Mouse (Mus musculus): ENCODE results near the gene Itpkb. TPM values are rescaled to one million over a fixed set of nuclear protein-coding genes. Genes with fewer than 3 reads are reported as not detected.

Itpkb gene
- polyA plus RNA-seq, 1 experiment from 2014 or later = 9.4 TPM

- Histone ChIP-seq H3K4me2 (ENCODE audit: low read depth, low read length) (no peak overlapping the region), H3K9ac (ENCODE audit: low read length) (no peak overlapping the region), H3K4me3 (ENCODE audit: low read length) (no peak overlapping the region), H3K27me3 (ENCODE audit: control insufficient read depth, insufficient read depth, low read depth, low read length) (no peaks in the 10 kb centered on the region), H3K27ac (ENCODE audit: low read length) (no peak overlapping the region), H3K4me1 (replicated peaks; ENCODE audit: control insufficient read depth, insufficient read depth, low read length) (peaks cover 21% of the 10 kb centered on the region), H3K9me3 (ENCODE audit: control insufficient read depth, low read length) (no peaks in the 10 kb centered on the region), H3K36me3 (ENCODE audit: control insufficient read depth, insufficient read depth, low read length) (no peaks in the 10 kb centered on the region)
- ATAC-seq (ENCODE audit: low read depth) = no peak
- WGBS = 71% methylated on average over 6 of the region's 6 CpGs
Measured at GRCm38 (mm10) chr1:180312286-180312685, 18.0 kb upstream of the Itpkb start.

DNA sequence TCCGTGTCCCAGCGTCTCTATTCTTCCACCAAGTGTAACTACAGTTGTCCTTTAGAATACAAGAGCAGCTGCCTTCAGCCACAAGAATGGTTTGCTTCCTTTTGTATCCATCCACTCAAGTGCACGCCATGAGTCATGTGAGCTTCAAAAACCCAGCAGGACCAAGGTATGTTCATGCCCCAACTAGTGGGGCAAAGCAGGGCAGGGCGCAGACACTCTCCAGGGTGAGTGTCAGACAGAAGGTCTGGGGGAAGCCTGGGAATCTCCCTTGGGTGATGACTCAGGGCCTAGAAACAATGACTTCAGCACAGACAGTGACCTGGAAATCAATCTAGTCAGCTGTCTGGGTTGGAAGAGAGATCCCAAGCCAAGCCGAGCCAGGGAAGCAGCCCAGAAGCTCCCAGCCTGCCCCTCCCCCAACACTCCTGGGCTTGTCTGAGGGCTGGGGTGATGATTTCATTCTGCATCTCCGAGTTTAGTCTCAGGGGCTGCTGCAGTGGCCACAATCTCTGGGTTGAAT, 17.4 kb upstream of the Itpkb start:
- H3K4me2 ChIP-seq (ENCODE audit: low read depth, low read length) = no peak overlapping the region
- peaks cover 19% of the 10 kb centered on the region for H3K4me1 ChIP-seq (replicated peaks; ENCODE audit: control insufficient read depth, insufficient read depth, low read length)
- ATAC-seq (ENCODE audit: low read depth) = peak; percentile 44; the same call in 1 of the 2 replicates
- H3K27ac ChIP-seq (ENCODE audit: low read length) = 0 out of 2 replicates have a peak overlapping the region, but pooled peaks have one; percentile 16
- H3K4me3 ChIP-seq (ENCODE audit: low read length) = no peak overlapping the region
- no peak overlapping the region for H3K9ac ChIP-seq (ENCODE audit: low read length)
- 43% methylated on average over 6 of the region's 6 CpGs for WGBS
- H3K36me3 ChIP-seq (ENCODE audit: control insufficient read depth, insufficient read depth, low read length) = no peaks in the 10 kb centered on the region
- no peaks in the 10 kb centered on the region for H3K9me3 ChIP-seq (ENCODE audit: control insufficient read depth, low read length)
- H3K27me3 ChIP-seq (ENCODE audit: control insufficient read depth, insufficient read depth, low read depth, low read length) = no peaks in the 10 kb centered on the region

DNA sequence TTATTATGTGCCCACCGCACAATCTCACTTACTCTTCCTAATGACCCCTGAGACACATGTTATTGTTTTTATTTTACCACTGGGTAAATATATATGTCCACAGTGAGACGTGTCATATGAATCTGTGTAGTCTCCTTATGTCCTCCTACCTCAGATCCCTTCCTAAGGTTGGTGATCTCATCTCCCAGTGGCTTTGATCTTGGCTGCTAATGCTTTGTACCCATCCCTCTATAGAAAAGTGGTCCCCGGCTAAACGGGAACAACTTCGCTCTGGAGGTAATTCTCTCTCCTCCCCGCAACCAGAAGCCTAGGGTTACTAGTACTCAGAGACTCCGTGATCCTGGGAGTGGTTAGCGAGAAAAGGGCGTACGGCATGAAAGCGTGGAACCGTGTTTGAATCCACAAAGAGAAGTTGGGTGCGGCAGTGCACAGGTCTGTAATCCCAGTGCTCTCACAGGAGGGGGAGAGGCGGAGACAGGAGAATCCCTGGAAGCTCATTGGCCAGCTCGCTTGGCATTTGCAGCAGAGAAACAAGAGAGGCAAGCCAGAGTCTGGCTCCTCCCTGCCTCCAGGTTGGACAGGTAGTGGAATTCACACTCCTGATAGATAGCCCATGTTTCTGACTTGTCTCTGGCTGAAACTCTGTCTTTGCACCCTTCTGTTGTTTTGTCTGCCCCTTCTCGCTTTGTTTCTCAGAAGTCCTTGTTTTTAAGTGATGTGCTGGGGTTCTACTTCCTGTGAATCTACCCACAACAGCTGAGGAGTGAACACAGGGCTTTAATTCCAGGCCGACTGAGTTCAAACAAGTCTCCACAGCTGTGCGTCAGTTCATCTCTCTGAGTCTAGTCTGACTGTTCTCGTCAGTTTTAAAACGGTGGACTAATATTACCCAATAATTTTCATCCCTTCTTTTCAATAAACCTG, 16.5 kb upstream of the Itpkb start:
- no peaks in the 10 kb centered on the region for H3K36me3 ChIP-seq (ENCODE audit: control insufficient read depth, insufficient read depth, low read length)
- peak; percentile 77 for ATAC-seq (ENCODE audit: low read depth)
- no peaks in the 10 kb centered on the region for H3K9me3 ChIP-seq (ENCODE audit: control insufficient read depth, low read length)
- peak overlapping the region; percentile 35 for H3K4me3 ChIP-seq (ENCODE audit: low read length)
- peak overlapping the region; percentile 63 for H3K4me2 ChIP-seq (ENCODE audit: low read depth, low read length)
- no peaks in the 10 kb centered on the region for H3K27me3 ChIP-seq (ENCODE audit: control insufficient read depth, insufficient read depth, low read depth, low read length)
- H3K4me1 ChIP-seq (replicated peaks; ENCODE audit: control insufficient read depth, insufficient read depth, low read length) = peaks cover 15% of the 10 kb centered on the region
- no peak overlapping the region for H3K27ac ChIP-seq (ENCODE audit: low read length)
- 15% methylated on average over 20 of the region's 20 CpGs for WGBS
- peak overlapping the region; percentile 51 for H3K9ac ChIP-seq (ENCODE audit: low read length)

GRCm38 (mm10) chr1:180314641-180315040, 15.6 kb upstream of the Itpkb start:
- Histone ChIP-seq H3K27ac (ENCODE audit: low read length) (no peak overlapping the region), H3K4me3 (ENCODE audit: low read length) (no peak overlapping the region), H3K27me3 (ENCODE audit: control insufficient read depth, insufficient read depth, low read depth, low read length) (no peaks in the 10 kb centered on the region), H3K9me3 (ENCODE audit: control insufficient read depth, low read length) (no peaks in the 10 kb centered on the region), H3K4me2 (ENCODE audit: low read depth, low read length) (no peak overlapping the region), H3K9ac (ENCODE audit: low read length) (no peak overlapping the region), H3K4me1 (replicated peaks; ENCODE audit: control insufficient read depth, insufficient read depth, low read length) (peaks cover 15% of the 10 kb centered on the region), H3K36me3 (ENCODE audit: control insufficient read depth, insufficient read depth, low read length) (no peaks in the 10 kb centered on the region)
- 65% methylated on average over 11 of the region's 11 CpGs for WGBS
- no peak for ATAC-seq (ENCODE audit: low read depth)

DNA sequence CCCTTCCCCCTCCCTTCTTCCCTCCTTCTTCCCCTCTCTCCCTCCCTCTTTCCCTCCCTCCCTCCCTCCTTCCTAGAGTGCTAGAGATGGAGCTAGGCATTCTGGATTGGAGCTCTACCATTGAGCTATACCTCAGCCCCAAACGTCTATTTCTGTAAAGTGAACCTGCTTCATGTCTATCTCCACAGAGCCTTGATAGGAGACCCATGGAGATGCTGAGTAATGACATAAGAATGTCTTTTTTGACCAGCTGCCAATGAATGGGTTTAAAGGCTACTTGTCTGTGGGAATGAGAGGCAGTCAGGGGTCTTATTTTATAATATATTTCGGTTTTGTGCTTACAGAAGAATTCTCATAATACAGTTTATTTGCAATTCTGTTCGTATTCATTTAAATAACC, 15.2 kb upstream of the Itpkb start:
- peaks cover 15% of the 10 kb centered on the region for H3K4me1 ChIP-seq (replicated peaks; ENCODE audit: control insufficient read depth, insufficient read depth, low read length)
- 0 out of 2 replicates have a peak, but pooled peaks have one; percentile 37 for ATAC-seq (ENCODE audit: low read depth)
- no peaks in the 10 kb centered on the region for H3K36me3 ChIP-seq (ENCODE audit: control insufficient read depth, insufficient read depth, low read length)
- WGBS = 56% methylated on average over 3 of the region's 3 CpGs
- no peak overlapping the region for H3K9ac ChIP-seq (ENCODE audit: low read length)
- H3K4me3 ChIP-seq (ENCODE audit: low read length) = no peak overlapping the region
- H3K27me3 ChIP-seq (ENCODE audit: control insufficient read depth, insufficient read depth, low read depth, low read length) = no peaks in the 10 kb centered on the region
- H3K9me3 ChIP-seq (ENCODE audit: control insufficient read depth, low read length) = no peaks in the 10 kb centered on the region
- H3K4me2 ChIP-seq (ENCODE audit: low read depth, low read length) = no peak overlapping the region
- H3K27ac ChIP-seq (ENCODE audit: low read length) = no peak overlapping the region

- Histone ChIP-seq H3K27me3 (ENCODE audit: control insufficient read depth, insufficient read depth, low read depth, low read length) (no peaks in the 10 kb centered on the region), H3K4me2 (ENCODE audit: low read depth, low read length) (no peak overlapping the region), H3K27ac (ENCODE audit: low read length) (no peak overlapping the region), H3K4me1 (replicated peaks; ENCODE audit: control insufficient read depth, insufficient read depth, low read length) (peaks cover 15% of the 10 kb centered on the region), H3K9ac (ENCODE audit: low read length) (no peak overlapping the region), H3K9me3 (ENCODE audit: control insufficient read depth, low read length) (no peaks in the 10 kb centered on the region), H3K36me3 (ENCODE audit: control insufficient read depth, insufficient read depth, low read length) (no peaks in the 10 kb centered on the region), H3K4me3 (ENCODE audit: low read length) (no peak overlapping the region)
- 54% methylated on average over 4 of the region's 4 CpGs for WGBS
- ATAC-seq (ENCODE audit: low read depth) = no peak
Measured at GRCm38 (mm10) chr1:180317450-180317849, 12.8 kb upstream of the Itpkb start.

DNA sequence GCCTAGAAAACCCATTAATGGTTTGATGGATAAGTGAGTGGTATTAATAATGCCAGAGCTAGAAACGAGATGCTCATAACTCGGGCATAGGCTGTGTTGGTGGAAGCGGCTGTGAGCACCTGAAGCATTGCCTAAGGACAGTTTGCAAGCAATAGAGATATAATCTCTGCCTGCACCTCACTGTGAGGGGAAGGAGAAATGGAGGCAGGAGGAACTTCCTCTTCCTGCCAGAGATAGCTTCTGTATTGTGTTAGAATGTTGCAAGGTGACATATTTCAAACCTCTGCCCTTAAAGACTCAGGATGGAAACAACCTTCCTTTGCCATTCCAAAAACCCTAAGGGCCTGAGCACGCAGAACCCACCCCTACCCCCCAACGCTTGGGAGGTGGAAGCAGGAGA, 11.9 kb upstream of the Itpkb start:
- no peaks in the 10 kb centered on the region for H3K9me3 ChIP-seq (ENCODE audit: control insufficient read depth, low read length)
- WGBS = 73% methylated on average over 5 of the region's 5 CpGs
- no peak overlapping the region for H3K4me3 ChIP-seq (ENCODE audit: low read length)
- no peak overlapping the region for H3K27ac ChIP-seq (ENCODE audit: low read length)
- no peak for ATAC-seq (ENCODE audit: low read depth)
- H3K9ac ChIP-seq (ENCODE audit: low read length) = no peak overlapping the region
- H3K36me3 ChIP-seq (ENCODE audit: control insufficient read depth, insufficient read depth, low read length) = no peaks in the 10 kb centered on the region
- H3K27me3 ChIP-seq (ENCODE audit: control insufficient read depth, insufficient read depth, low read depth, low read length) = no peaks in the 10 kb centered on the region
- H3K4me2 ChIP-seq (ENCODE audit: low read depth, low read length) = no peak overlapping the region
- H3K4me1 ChIP-seq (replicated peaks; ENCODE audit: control insufficient read depth, insufficient read depth, low read length) = peaks cover 7% of the 10 kb centered on the region

- WGBS = 21% methylated on average over 10 of the region's 10 CpGs
- Histone ChIP-seq H3K4me1 (replicated peaks; ENCODE audit: control insufficient read depth, insufficient read depth, low read length) (no peaks in the 10 kb centered on the region; the same call in 1 of the 2 replicates), H3K9me3 (ENCODE audit: control insufficient read depth, low read length) (no peaks in the 10 kb centered on the region), H3K4me3 (ENCODE audit: low read length) (no peak overlapping the region), H3K9ac (ENCODE audit: low read length) (no peak overlapping the region), H3K4me2 (ENCODE audit: low read depth, low read length) (no peak overlapping the region), H3K27me3 (ENCODE audit: control insufficient read depth, insufficient read depth, low read depth, low read length) (no peaks in the 10 kb centered on the region), H3K36me3 (ENCODE audit: control insufficient read depth, insufficient read depth, low read length) (no peaks in the 10 kb centered on the region), H3K27ac (ENCODE audit: low read length) (no peak overlapping the region)
- ATAC-seq (ENCODE audit: low read depth) = no peak
Measured at GRCm38 (mm10) chr1:180319895-180320294, 10.4 kb upstream of the Itpkb start.

DNA sequence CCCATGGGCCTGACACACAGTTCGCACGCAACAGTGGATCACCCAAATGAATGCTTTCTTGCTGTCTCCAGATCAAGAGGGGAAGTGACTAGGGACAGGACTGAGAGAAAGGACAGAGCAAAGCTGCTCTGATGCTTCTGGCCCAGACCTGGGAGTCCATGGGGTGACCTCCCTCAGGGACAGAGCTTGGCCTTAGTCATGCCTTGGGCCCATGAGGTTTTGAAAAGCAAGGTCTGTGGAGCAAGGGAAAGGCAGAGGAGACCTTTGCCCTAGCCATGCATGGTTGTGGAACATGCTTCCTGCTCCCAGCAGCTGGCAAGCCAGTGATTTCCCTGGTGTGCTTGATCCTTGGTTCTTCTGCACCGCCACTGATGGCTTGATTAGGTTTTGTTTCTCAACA, 7.4 kb upstream of the Itpkb start:
- WGBS = 84% methylated on average over 3 of the region's 3 CpGs

More for the DNA sequence above, 7.4 kb upstream of the Itpkb start:
- no peak for ATAC-seq (ENCODE audit: low read depth)
- Histone ChIP-seq H3K27me3 (ENCODE audit: control insufficient read depth, insufficient read depth, low read depth, low read length) (no peaks in the 10 kb centered on the region), H3K9me3 (ENCODE audit: control insufficient read depth, low read length) (no peaks in the 10 kb centered on the region), H3K4me2 (ENCODE audit: low read depth, low read length) (no peak overlapping the region), H3K4me3 (ENCODE audit: low read length) (no peak overlapping the region), H3K36me3 (ENCODE audit: control insufficient read depth, insufficient read depth, low read length) (no peaks in the 10 kb centered on the region), H3K27ac (ENCODE audit: low read length) (no peak overlapping the region), H3K4me1 (replicated peaks; ENCODE audit: control insufficient read depth, insufficient read depth, low read length) (no peaks in the 10 kb centered on the region), H3K9ac (ENCODE audit: low read length) (no peak overlapping the region)

All from lung, embryonic 16.5 days (tissue).